Mouse (Mus musculus) small intestine, adult 2 months (tissue): Measurements from ENCODE around the gene Racgap1.

Experiments
- CTCF ChIP-seq: fragments of 200-500 bp; IDR thresholded peaks from 2 replicates; pipeline ENCODE4 v1.5.1; 2012; ENCODE audit warnings: low read depth, mild to moderate bottlenecking, control low read depth, inconsistent platforms, low read length, moderate library complexity, mixed read lengths; ENCODE audit not compliant: insufficient replicate concordance, insufficient read length; ENCODE audit errors: extremely low read depth
- POLR2A ChIP-seq: fragments of 200-500 bp; IDR thresholded peaks from 2 replicates; pipeline ENCODE4 v1.6.1; 2012; ENCODE audit warnings: low read depth, mild to moderate bottlenecking, control low read depth, inconsistent platforms, low read length, moderate library complexity

DNA sequence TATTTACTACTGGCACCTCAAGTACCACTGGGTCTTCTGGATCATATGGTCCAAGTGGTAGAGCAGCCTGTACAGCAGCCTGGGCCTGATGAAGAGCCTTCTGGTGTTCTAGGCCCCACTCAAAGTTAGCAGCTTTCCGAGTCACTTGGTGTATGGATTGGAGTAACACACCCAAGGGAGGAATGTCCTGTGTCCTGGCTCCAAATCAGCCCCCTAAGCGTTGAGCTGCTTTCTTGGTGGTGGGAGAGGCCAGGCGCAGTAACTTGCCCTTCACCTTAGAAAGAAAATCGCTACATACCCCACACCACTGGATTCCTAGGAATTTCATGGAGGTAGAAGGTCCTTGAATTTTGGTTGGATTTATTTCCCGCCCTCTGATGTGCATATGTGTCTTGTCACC lies 32.7 kb upstream of the Racgap1 start:
- TF ChIP-seq POLR2A (no peak), CTCF (no peak)
